Mouse (Mus musculus): ENCODE measurements around the gene Prkca. TPM values are rescaled to one million over a fixed set of nuclear protein-coding genes. Genes with fewer than 3 reads are reported as not detected.

Prkca gene
- total RNA-seq (2021), result 10 to 100 TPM; 32.2 to 33.4 TPM
- 11.6 and 14.3 TPM in 2 replicates for polyA plus RNA-seq (2012; rRNA removed)
- long read RNA-seq, full-length matches to known transcripts, result 12 of 22 reads
- long read RNA-seq, partial matches to known transcripts, result 1 of 22 reads
- long read RNA-seq, other reads (novel, unspliced or antisense), result 9 of 22 reads

GRCm38 (mm10) chr11:108343789-108344462 lies at the start of gene Prkca:
TSS of gene Prkca (minus strand) at chr11:108343928.
- WGBS, result under 1% methylated on average over 61 of the region's 63 CpGs
- Histone ChIP-seq H3K4me3 (peak within 1 kb of the TSS; percentile 77), H3K4me1 (ENCODE audit: control insufficient read depth, insufficient read depth, low read length) (peaks cover 2% of the 10 kb centered on the region), H3K9ac (ENCODE audit: low read depth, low read length) (peak within 1 kb of the TSS; percentile 83), H3K27ac (peak within 1 kb of the TSS; percentile 91), H3K36me3 (ENCODE audit: control insufficient read depth, insufficient read depth, low read length) (no peaks in the 10 kb centered on the region), H3K79me2 (replicated peaks; ENCODE audit: control insufficient read depth, insufficient read depth, low read length) (no peaks in the 10 kb centered on the region), H3K27me3 (ENCODE audit: control insufficient read depth, insufficient read depth, low read length) (no peaks in the 10 kb centered on the region)
- DNase-seq, result peak; percentile 94 to 96
- TF ChIP-seq POLR2A (IDR thresholded peaks at IDR 0.05; ENCODE audit: insufficient read depth, low read depth, low read length) (peak; percentile 52; the same call in 1 of the 2 replicates), CTCF (IDR thresholded peaks at IDR 0.05) (no peak)
- intact Hi-C loops (cut with DNase I), result loop anchor here (5.0 to 10.0 kb wide), 2 partner anchors 87 to 219 kb away; no protein-coding TSS in a partner anchor

GRCm38 (mm10) chr11:108385666-108386024 lies 41.9 kb upstream of the Prkca start:
- Histone ChIP-seq H3K27me3 (ENCODE audit: control insufficient read depth, insufficient read depth, low read length) (no peaks in the 10 kb centered on the region), H3K36me3 (ENCODE audit: control insufficient read depth, insufficient read depth, low read length) (no peaks in the 10 kb centered on the region), H3K27ac (no peak overlapping the region), H3K4me1 (ENCODE audit: control insufficient read depth, insufficient read depth, low read length) (no peaks in the 10 kb centered on the region), H3K79me2 (replicated peaks; ENCODE audit: control insufficient read depth, insufficient read depth, low read length) (no peaks in the 10 kb centered on the region), H3K9ac (ENCODE audit: low read depth, low read length) (no peak overlapping the region), H3K4me3 (no peak overlapping the region)
- intact Hi-C loops (cut with DNase I), result no loop called here
- 88% methylated on average over 1 of the region's 1 CpGs for WGBS
- no peak for DNase-seq
- TF ChIP-seq CTCF (IDR thresholded peaks at IDR 0.05) (no peak), EP300 (IDR thresholded peaks at IDR 0.05; ENCODE audit: insufficient read depth, low read depth, low read length) (no peak), POLR2A (IDR thresholded peaks at IDR 0.05; ENCODE audit: insufficient read depth, low read depth, low read length) (no peak)

- Histone ChIP-seq H3K4me3 (no peak overlapping the region), H3K79me2 (replicated peaks; ENCODE audit: control insufficient read depth, insufficient read depth, low read length) (no peaks in the 10 kb centered on the region), H3K9ac (ENCODE audit: low read depth, low read length) (no peak overlapping the region), H3K27me3 (ENCODE audit: control insufficient read depth, insufficient read depth, low read length) (no peaks in the 10 kb centered on the region), H3K4me1 (ENCODE audit: control insufficient read depth, insufficient read depth, low read length) (no peaks in the 10 kb centered on the region), H3K27ac (no peak overlapping the region), H3K36me3 (ENCODE audit: control insufficient read depth, insufficient read depth, low read length) (no peaks in the 10 kb centered on the region)
- DNase-seq, result no peak
- WGBS, result 66% methylated on average over 4 of the region's 4 CpGs
- intact Hi-C loops (cut with DNase I), result no loop called here
- no peak for TF ChIP-seq POLR2A (IDR thresholded peaks at IDR 0.05; ENCODE audit: insufficient read depth, low read depth, low read length)
- no peak for TF ChIP-seq CTCF (IDR thresholded peaks at IDR 0.05)
- TF ChIP-seq EP300 (IDR thresholded peaks at IDR 0.05; ENCODE audit: insufficient read depth, low read depth, low read length), result no peak
Observed at GRCm38 (mm10) chr11:108384920-108385665, 41.4 kb upstream of the Prkca start.

- Histone ChIP-seq H3K27ac (no peak overlapping the region), H3K4me3 (no peak overlapping the region), H3K79me2 (replicated peaks; ENCODE audit: control insufficient read depth, insufficient read depth, low read length) (no peaks in the 10 kb centered on the region), H3K27me3 (ENCODE audit: control insufficient read depth, insufficient read depth, low read length) (no peaks in the 10 kb centered on the region), H3K36me3 (ENCODE audit: control insufficient read depth, insufficient read depth, low read length) (no peaks in the 10 kb centered on the region), H3K9ac (ENCODE audit: low read depth, low read length) (no peak overlapping the region), H3K4me1 (ENCODE audit: control insufficient read depth, insufficient read depth, low read length) (no peaks in the 10 kb centered on the region; the same call in 1 of the 2 replicates)
- intact Hi-C loops (cut with DNase I), result no loop called here
- WGBS, result 72% methylated on average over 3 of the region's 3 CpGs
- no peak for DNase-seq
- TF ChIP-seq EP300 (IDR thresholded peaks at IDR 0.05; ENCODE audit: insufficient read depth, low read depth, low read length) (no peak), CTCF (IDR thresholded peaks at IDR 0.05) (no peak), POLR2A (IDR thresholded peaks at IDR 0.05; ENCODE audit: insufficient read depth, low read depth, low read length) (no peak)
Observed at GRCm38 (mm10) chr11:108382664-108383063, 38.9 kb upstream of the Prkca start.

GRCm38 (mm10) chr11:108378363-108378751 lies 34.6 kb upstream of the Prkca start:
- Histone ChIP-seq H3K27me3 (ENCODE audit: control insufficient read depth, insufficient read depth, low read length) (no peaks in the 10 kb centered on the region), H3K36me3 (ENCODE audit: control insufficient read depth, insufficient read depth, low read length) (no peaks in the 10 kb centered on the region), H3K4me1 (ENCODE audit: control insufficient read depth, insufficient read depth, low read length) (no peaks in the 10 kb centered on the region; the same call in 1 of the 2 replicates), H3K4me3 (no peak overlapping the region), H3K9ac (ENCODE audit: low read depth, low read length) (no peak overlapping the region), H3K79me2 (replicated peaks; ENCODE audit: control insufficient read depth, insufficient read depth, low read length) (no peaks in the 10 kb centered on the region), H3K27ac (no peak overlapping the region)
- intact Hi-C loops (cut with DNase I), result loop anchor here (1.0 to 10.0 kb wide), 4 partner anchors 250 to 514 kb away; no protein-coding TSS in a partner anchor
- TF ChIP-seq CTCF (IDR thresholded peaks at IDR 0.05) (peak; percentile 0; the same call in 1 of the 2 replicates), EP300 (IDR thresholded peaks at IDR 0.05; ENCODE audit: insufficient read depth, low read depth, low read length) (no peak)
- WGBS, result 66% methylated on average over 4 of the region's 4 CpGs
- no peak for DNase-seq

Measured in heart, adult 2 months (tissue).